Mouse (Mus musculus) monocyte, adult 5-6 weeks (primary cell): ENCODE data around the gene Akt2. TPM values are rescaled to one million over a fixed set of nuclear protein-coding genes. Genes with fewer than 3 reads are reported as not detected.
A peak's percentile ranks its signal among the peaks of the same experiment; 100 is the strongest.

Experiments used
- ATAC-seq: fragments of 153-309, 156-312 bp; replicated peaks from 2 replicates; pipeline ENCODE4 v1.8.0; 2017; ENCODE audit warnings: mild to moderate bottlenecking; ENCODE audit not compliant: low TSS enrichment, insufficient number of reproducible peaks, severe bottlenecking, poor library complexity, low FRiP score
- total RNA-seq: library from RNA; stranded (forward); fragments of 200-1000, 200-491, 200-594 nt; gene quantifications from 3 replicates; pipeline ENCODE4 v1.2.3, GENCODE M21; 2017

Akt2 gene
- total RNA-seq, 1 experiment from 2014 or later: 108 TPM

DNA sequence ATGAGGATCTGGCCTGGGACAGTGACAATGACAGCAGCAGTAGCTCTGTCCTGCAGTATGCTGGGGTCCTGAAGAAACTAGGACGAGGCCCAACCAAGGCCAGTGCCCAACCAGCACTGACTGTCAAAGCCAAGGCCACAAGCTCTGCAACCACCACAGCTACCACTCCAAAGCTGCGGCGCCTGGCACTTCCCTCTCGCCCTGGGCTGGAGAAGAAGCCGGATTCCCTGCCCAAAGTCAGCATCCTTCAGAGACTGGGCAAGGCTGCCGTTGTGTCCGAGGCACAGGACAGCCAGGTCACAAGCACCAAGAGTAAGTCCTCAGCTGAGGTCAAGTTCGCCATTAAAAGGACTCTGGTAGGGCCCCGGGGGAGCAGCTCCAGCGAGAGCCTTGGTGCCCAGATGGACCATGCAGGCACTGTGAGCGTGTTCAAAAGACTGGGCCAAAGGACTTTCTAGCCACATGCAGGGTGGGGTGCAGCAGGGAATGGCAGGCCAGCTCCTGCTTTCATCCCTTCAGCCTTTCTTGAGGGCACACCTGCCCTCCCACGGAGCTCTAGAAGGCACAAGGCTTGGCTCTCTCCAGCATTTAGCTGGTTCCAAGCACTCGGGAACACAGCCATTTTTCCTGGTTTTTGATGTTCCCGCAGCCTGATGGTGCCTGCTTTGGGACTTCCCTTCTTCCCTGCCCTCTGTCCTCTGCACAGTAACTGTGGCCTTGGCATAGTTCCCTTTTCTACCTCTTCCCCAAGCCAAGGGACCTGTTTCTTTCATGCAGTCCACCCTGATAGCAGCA, 10.8 kb upstream of the Akt2 start:
- no peak for ATAC-seq

DNA sequence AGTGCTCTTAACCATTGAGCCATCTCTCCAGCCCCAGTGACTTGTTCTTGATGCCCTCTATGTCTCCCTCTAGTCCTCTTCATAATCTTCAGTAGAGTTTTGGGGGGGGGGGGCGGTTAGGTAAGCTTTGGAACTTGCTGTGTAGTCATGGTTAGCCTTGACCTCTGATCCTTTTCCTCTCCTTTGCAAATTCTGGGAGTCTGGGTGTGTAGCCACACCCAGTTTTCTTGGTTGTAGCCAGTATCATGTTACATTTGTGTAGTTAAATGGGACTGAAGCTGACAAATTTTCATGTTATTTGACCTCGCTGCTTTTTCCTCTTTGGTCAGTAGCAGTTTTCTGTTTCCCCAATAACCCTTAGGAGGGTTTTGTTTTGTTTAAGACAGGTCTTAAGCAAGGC, 4.5 kb upstream of the Akt2 start:
- ATAC-seq: no peak

DNA sequence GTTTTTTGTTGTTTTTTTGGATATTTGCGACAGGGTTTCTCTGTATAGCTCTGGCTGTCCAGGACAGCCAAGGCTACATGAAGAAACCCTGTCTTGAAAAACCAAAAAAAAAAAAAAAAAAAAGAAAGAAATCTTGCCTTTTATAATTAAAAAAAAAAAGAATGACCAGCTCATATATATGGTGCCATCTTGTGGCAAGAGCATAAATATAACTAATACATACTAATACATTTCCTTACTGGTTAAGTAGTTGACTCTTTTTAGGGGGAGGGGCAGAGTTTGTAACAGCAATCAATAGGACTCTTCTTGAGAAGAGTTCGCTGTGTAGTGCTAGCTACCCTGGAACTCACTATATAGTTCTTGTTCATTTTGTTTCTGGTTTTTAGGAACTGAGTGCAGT, 3.6 kb upstream of the Akt2 start:
- ATAC-seq: no peak

GRCm38 (mm10) chr7:27590088-27590487, 1.3 kb upstream of the Akt2 start:
- no peak for ATAC-seq

DNA sequence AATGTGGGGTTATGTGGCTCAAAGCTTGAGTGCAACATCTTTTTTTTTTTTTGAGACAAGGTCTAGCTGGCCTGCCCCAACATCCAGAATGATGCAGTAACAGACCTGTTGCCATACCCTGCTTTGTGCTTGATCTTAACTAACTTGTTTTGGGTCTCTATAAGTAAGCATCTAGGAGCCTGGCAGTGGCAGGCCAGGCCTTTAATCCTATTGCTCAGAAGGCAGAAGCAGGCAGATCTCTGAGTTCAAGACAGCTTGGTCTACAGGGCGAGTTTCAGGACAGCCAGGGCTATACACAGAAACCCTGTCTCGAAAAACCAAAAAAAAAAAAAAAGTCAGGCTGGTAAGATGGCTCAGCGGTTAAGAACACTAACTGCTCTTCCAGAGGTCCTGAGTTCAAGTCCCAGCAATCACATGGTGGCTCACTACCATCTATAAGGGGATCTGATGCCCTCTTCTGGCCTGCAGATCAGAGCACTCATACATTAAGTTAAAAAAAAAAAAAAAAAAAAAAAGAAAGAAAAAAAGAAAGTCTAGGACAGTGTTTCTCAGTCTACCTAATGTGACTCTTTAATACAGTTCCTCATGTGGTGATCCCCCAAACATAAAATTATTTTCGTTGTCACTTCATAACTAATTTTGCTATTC, 662 bp upstream of the Akt2 start:
- no peak for ATAC-seq

- ATAC-seq: peak; percentile 30; the same call in 1 of the 2 replicates
Observed at GRCm38 (mm10) chr7:27592217-27592929, 1.0 kb downstream of the Akt2 start.

- ATAC-seq: no peak
Observed at GRCm38 (mm10) chr7:27592934-27593645, 1.7 kb downstream of the Akt2 start.

DNA sequence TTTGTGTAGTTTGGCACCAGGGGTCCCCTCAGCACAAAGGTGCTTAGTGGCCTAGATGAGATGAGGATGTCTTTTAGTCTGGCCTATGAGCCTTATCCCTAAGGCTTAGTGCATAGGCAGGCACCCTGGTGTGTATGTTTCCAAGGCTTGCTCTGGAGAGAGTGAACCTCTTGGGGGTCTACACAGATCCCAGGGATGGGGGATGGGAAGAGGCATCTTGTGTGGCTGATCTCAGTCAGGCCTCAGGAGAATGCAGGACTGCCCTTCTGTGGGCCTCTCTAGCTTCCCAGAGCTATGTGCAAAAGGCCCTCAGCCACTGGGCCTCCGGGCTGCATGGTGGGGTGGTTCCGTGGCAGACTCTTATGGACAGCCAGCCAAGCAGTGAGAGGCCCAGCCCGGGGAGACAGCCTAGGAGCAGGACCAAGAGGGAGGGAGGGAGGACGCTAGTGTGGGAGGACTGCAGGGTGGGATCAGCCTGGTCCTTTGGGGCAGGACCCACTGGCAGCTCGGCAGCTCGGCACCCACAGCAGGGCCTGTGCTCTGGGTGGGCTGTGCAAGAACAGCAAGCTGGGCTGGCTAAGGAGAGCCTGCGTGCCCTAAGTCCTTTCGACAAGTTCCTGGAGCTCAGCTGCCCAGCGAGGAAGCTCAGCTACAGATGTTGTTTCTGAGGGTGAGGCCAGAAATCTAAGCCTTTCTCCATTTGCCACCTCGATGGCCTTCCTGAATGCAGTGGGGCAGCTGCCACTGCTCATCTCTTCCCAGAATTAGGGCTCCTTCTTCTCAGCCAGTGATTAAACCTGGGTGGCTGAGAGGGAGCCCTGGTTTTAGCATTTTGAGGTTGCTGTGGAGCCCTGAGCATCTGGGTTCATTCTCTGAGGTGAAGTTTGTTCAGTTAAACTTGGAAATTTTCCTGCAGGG, 5.5 kb downstream of the Akt2 start:
- no peak for ATAC-seq

DNA sequence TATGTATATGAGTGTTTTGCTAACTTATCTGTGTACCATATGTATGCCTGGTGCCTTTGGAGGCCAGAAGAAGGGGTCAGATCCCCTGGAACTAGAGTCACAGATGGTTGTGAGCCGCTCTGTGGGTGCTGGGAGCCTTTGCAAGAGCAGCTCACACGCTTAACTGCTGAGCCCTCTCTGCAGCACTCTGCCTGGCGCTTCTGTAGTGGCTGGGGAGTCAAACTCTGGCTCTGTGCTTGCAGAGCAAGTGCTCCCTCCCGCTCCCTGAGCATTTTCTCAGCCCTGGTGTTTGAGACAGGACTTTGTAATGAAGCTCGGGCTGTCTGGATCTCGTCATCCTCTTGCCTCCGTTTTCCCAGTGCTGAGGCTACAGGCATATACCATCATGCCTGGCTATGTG, 6.7 kb downstream of the Akt2 start:
- ATAC-seq: no peak

DNA sequence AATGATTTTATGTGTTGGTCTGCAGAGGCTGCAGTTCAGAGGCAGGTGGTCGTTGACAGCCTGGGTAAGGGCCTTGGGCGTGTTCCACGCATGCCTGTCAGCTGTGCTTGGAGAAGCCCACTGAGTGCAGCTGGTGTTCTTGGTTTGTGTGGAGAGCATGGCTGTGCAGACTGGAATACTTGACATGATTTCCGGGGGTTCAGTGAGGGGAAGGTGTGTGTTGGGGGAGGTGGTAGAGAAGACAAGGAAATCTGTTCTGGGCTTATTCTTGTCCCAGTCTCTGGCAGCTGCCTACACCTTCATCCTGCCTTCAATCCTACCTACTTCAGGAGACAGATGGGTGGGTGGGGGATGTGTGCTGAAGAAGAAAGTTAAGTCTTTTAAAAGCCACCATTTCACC, 10.3 kb downstream of the Akt2 start:
- ATAC-seq: no peak

DNA sequence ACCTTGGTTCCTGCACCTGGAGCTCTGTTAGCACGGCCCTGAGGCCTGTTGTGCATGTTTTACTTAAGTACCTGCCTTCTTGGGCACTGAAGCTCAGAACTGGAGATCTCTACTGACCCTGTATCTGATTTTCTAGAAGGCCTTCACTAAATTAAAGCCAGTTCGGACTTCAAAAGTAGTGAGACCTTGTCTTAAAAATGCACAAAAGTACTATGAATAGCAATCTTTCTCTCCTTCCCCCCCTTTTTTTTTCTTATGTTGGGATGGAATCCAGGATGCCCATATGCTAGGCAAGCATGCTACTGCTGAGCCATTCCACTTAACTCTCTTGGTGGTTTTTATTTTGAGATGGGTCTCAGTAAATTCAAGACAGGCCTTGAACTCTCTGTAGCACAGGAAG, 10.8 kb downstream of the Akt2 start:
- ATAC-seq: no peak

DNA sequence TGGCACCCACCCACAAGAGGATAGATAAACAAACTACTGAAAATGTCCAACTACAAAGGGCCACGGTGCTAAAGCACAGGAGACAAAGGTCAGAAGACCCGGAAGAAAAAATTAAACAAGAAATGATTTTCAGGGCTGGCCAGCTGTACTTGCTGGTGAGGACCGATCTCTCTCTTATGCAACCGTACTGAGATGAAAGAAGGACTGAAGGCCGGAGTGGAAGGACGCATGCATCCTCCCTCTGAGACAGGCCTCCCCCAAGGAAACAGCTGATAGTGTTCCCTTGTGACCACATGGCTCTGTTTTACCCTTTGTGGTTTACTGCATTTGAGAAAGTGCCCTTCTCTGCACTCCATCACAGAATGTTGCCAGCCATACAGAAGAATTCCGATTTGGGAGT, 11.5 kb downstream of the Akt2 start:
- ATAC-seq: no peak

- no peak for ATAC-seq
Observed at GRCm38 (mm10) chr7:27604661-27605348, 13.5 kb downstream of the Akt2 start.

DNA sequence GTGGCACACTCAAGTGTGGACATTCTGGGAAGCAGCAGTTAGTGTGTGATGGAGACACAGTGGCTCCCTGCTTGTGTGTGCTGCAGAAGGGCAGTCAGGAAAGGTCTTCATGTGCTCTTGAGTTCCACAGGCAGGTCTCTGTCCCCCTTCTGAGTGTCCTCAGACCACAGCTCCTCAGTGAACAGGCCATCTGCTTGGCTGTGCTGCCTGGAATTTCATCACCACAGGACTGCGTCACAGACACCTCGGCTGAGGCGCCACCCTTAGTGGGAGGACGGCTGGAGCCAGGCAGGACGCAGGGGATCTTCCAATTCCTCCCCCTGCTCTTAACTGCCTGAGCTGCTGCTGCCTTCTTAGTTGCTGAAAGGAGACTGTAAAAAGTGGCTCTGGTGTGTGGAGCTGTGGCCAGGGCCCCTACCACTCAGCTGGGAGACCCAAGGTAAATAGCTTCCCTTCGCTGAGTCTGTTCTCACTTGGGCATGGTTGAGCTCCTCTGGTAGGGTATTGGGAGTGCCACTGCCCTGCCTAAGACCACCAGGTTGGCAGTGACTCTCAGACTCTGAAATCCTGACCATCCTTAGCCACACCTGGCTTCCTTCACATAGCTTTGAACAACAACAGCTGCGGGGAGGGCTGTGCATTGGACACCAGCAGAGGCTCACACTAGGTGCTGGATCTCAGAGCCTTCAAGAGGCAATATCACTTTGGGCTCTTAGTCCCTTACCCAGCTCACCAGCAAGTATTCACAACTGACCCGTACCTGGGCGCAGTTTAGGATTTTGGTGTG, 14.3 kb downstream of the Akt2 start:
- ATAC-seq: 0 out of 2 replicates have a peak, but pooled peaks have one; percentile 40

DNA sequence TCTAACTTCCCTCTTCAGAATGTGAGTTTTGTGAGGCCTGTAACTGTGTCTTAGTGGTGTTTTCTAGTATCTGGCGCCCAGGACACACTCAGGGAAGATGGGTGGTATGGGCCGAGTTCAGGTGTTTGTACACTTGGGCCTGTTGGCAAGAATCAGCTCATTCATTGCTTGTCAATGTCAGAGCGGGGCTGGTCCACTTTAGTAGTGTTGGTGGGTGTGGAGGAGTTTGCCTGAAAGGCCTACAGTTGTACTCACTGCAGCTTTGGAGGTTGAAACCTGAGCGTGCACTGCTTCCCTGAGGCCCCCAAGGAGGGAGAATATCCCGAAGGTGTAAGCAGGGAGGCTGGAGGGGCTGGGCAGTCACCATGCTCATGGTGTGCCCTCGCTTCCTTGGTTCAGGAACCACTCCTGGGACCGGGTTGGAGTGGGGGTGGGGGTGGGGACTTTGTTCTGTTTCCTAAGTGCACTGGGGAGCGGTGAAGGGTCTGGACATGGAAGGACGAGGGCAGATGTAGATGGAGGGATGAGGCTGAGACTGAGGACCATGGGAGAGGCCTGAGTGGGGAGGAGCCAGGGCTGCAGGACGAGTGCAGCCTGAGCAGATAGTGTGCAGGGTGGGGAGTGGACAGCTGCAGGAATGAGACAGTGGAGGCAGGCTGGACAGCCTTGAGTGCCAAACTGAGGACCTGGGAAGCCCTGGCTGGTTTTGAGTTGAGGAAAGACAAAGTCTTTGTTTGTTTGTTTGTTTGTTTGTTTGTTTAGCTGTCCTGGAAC, 15.3 kb downstream of the Akt2 start:
- ATAC-seq: no peak

DNA sequence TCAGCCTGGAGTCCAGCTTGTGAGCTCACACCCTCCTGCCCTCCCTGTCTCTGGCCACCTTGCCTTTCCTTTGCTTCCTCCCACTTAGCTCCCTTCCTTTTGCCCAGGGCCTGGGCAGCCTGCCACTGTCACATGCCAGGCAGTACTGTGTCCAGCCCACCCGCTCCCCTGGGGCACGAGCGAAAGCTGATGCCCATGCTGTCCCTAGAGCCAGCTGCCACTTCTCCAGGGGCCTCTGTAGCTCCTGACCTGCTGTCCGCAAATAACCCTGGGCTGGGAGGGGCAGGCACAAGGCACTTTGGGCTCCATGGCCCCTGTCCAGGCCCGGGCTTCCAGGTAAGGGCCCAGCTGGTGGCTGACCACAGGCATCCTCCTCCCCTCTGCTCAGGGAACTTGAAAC, 16.2 kb downstream of the Akt2 start:
- no peak for ATAC-seq
